Mouse (Mus musculus): ENCODE measurements at regions not wholly inside any gene's neighbourhood (a gene's known extent, or its start where the extent isn't known, plus 50 kb on each side); places are given as distances from the start of the nearest gene placed in this dataset.
A peak's percentile ranks its signal among the peaks of the same experiment; 100 is the strongest.
"Not testable (repeated sequence)": the region's sequence is repeated elsewhere in the genome, so short reads cannot be mapped to it uniquely, and the experiment has no call there.

GRCm38 (mm10) chr15:41920270-41920669 is 1786.1 kb downstream of the 9330182O14Rik start:
- no peak for DNase-seq (ENCODE audit: low spot score)

- DNase-seq (ENCODE audit: low spot score): no peak
Measured at GRCm38 (mm10) chr15:41936697-41937096, 1802.5 kb downstream of the 9330182O14Rik start.

- DNase-seq (ENCODE audit: low spot score): no peak
Measured at GRCm38 (mm10) chr15:41945226-41945625, 1811.1 kb downstream of the 9330182O14Rik start.

- no peak for DNase-seq (ENCODE audit: low spot score)
Measured at GRCm38 (mm10) chr15:41947888-41948287, 1813.7 kb downstream of the 9330182O14Rik start.

- DNase-seq (ENCODE audit: low spot score): no peak
Measured at GRCm38 (mm10) chr15:41948347-41949093, 1814.4 kb downstream of the 9330182O14Rik start.

- no peak for DNase-seq (ENCODE audit: low spot score)
Measured at GRCm38 (mm10) chr15:41949094-41949461, 1814.9 kb downstream of the 9330182O14Rik start.

GRCm38 (mm10) chr15:41951276-41951675 is 1817.1 kb downstream of the 9330182O14Rik start:
- no peak for DNase-seq (ENCODE audit: low spot score)

- no peak for DNase-seq (ENCODE audit: low spot score)
Measured at GRCm38 (mm10) chr15:41960597-41960996, 1826.4 kb downstream of the 9330182O14Rik start.

- no peak for DNase-seq (ENCODE audit: low spot score)
Measured at GRCm38 (mm10) chr15:41970877-41971276, 1836.7 kb downstream of the 9330182O14Rik start.

- peak; percentile 53 for DNase-seq (ENCODE audit: low spot score)
Measured at GRCm38 (mm10) chr15:41973263-41973662, 1839.1 kb downstream of the 9330182O14Rik start.

- no peak for DNase-seq (ENCODE audit: low spot score)
Measured at GRCm38 (mm10) chr15:41977196-41977595, 1843.0 kb downstream of the 9330182O14Rik start.

- DNase-seq (ENCODE audit: low spot score): no peak
Measured at GRCm38 (mm10) chr15:41977649-41978231, 1843.6 kb downstream of the 9330182O14Rik start.

GRCm38 (mm10) chr15:41983261-41983660 is 1849.1 kb downstream of the 9330182O14Rik start:
- DNase-seq (ENCODE audit: low spot score): no peak

GRCm38 (mm10) chr15:41984267-41984666 is 1850.1 kb downstream of the 9330182O14Rik start:
- no peak for DNase-seq (ENCODE audit: low spot score)

GRCm38 (mm10) chr15:41986264-41986663 is 1852.1 kb downstream of the 9330182O14Rik start:
- DNase-seq (ENCODE audit: low spot score): no peak

- DNase-seq (ENCODE audit: low spot score): no peak
Measured at GRCm38 (mm10) chr15:41989065-41989464, 1854.9 kb downstream of the 9330182O14Rik start.

- DNase-seq (ENCODE audit: low spot score): no peak
Measured at GRCm38 (mm10) chr15:41991816-41992215, 1857.7 kb downstream of the 9330182O14Rik start.

- DNase-seq (ENCODE audit: low spot score): not testable (repeated sequence)
Measured at GRCm38 (mm10) chr15:42032286-42032685, 1898.1 kb downstream of the 9330182O14Rik start.

GRCm38 (mm10) chr15:42047088-42047976 is 1913.2 kb downstream of the 9330182O14Rik start:
- no peak for DNase-seq (ENCODE audit: low spot score)

GRCm38 (mm10) chr15:42056772-42057171 is 1922.6 kb downstream of the 9330182O14Rik start:
- no peak for DNase-seq (ENCODE audit: low spot score)

- no peak for DNase-seq (ENCODE audit: low spot score)
Measured at GRCm38 (mm10) chr15:42068207-42068831, 1934.2 kb downstream of the 9330182O14Rik start.

GRCm38 (mm10) chr15:42069072-42069471 is 1934.9 kb downstream of the 9330182O14Rik start:
- DNase-seq (ENCODE audit: low spot score): no peak
